Mouse (Mus musculus) embryonic facial prominence, embryonic 11.5 days (tissue): ENCODE data around the gene Prkn. TPM values are rescaled to one million over a fixed set of nuclear protein-coding genes. Genes with fewer than 3 reads are reported as not detected.

Experiments used
- ATAC-seq: fragments of 200-750 bp; cut with Nextera tagmentation; replicated peaks from 2 replicates; pipeline ENCODE4 v1.8.0; 2017; ENCODE audit warnings: low read depth; ENCODE audit not compliant: insufficient number of reproducible peaks, low FRiP score, low TSS enrichment
- DNase-seq: peaks from one replicate; pipeline ENCODE4 v3.0.0-alpha.2; 2015; ENCODE audit warnings: low spot score
- H3K27ac ChIP-seq: fragments of 300-500 bp; sonication (generic); replicated peaks from 2 replicates; pipeline ENCODE4 v1.5.1; 2014; ENCODE audit warnings: mild to moderate bottlenecking, low read depth, low read length, control low read depth
- H3K27me3 ChIP-seq: fragments of 300-500 bp; sonication (generic); 2 replicates; pipeline ENCODE4 v1.6.1; 2014; ENCODE audit warnings: mild to moderate bottlenecking, low read length, moderate library complexity, mixed read lengths; ENCODE audit not compliant: control insufficient read depth, insufficient read depth
- H3K36me3 ChIP-seq: fragments of 300-500 bp; sonication (generic); replicated peaks from 2 replicates; pipeline ENCODE4 v1.6.1; 2014; ENCODE audit warnings: low read depth, mild to moderate bottlenecking, low read length, moderate library complexity, mixed read lengths; ENCODE audit not compliant: control insufficient read depth, insufficient read depth
- H3K4me1 ChIP-seq: fragments of 300-500 bp; sonication (generic); 2 replicates; pipeline ENCODE4 v1.6.1; 2014; ENCODE audit warnings: low read length, mixed read lengths; ENCODE audit not compliant: control insufficient read depth, insufficient read depth
- H3K4me2 ChIP-seq: fragments of 300-500 bp; sonication (generic); 2 replicates; pipeline ENCODE4 v1.6.1; 2014; ENCODE audit warnings: low read depth, mild to moderate bottlenecking, control low read depth, low read length, moderate library complexity
- H3K4me3 ChIP-seq: fragments of 300-500 bp; sonication (generic); 2 replicates; pipeline ENCODE4 v1.5.1; 2014; ENCODE audit warnings: low read depth, low read length, control low read depth
- H3K9ac ChIP-seq: fragments of 300-500 bp; sonication (generic); replicated peaks from 2 replicates; pipeline ENCODE4 v1.6.1; 2014; ENCODE audit warnings: mild to moderate bottlenecking, control low read depth, low read length
- H3K9me3 ChIP-seq: fragments of 300-500 bp; sonication (generic); replicated peaks from 2 replicates; pipeline ENCODE4 v1.6.1; 2016; ENCODE audit warnings: mild to moderate bottlenecking, low read length, inconsistent platforms, mixed read lengths; ENCODE audit not compliant: control insufficient read depth
- WGBS: fragments of 180-500 bp; shearing (Covaris S2); extraction: QIAGEN DNeasy Blood & Tissue Kit; methylation state at CpG from one replicate; pipeline ENCODE4 v1.1.7; 2014; 5-methylcytosine and 5-hydroxymethylcytosine counted together
- polyA plus RNA-seq: library from polyadenylated mRNA; unstranded; fragments of >200 nt; fragmentation: Nextera tagmentation; extraction: Ambion mirVana; gene quantifications from 2 replicates; pipeline ENCODE4 v1.2.1, GENCODE M21; 2014

Prkn gene
- polyA plus RNA-seq, 1 experiment from 2014 or later = 0.97 TPM

DNA sequence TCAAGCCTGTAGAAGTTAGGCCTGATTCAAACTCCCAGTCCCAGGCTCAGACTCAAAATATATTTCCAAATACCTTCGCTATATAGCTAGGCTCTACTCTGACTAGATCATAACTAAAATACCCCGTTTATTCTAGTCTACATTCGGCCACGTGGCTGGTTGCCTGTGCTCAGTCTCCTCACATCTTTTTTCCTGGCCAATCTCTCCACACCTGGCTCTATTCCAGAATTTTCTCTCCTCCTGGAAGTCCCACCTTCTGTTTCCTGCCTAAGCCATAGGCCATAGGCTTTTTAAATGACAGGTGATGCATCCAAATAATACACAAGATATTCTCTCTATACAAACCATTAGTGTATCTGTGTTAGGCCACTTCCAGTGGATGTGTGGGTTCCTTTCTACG lies 901.0 kb downstream of the Prkn start:
- no peaks in the 10 kb centered on the region for H3K4me1 ChIP-seq
- no peak overlapping the region for H3K9ac ChIP-seq
- H3K27me3 ChIP-seq = no peaks in the 10 kb centered on the region
- H3K27ac ChIP-seq = no peak overlapping the region
- ATAC-seq (no peak), DNase-seq (no peak)
- WGBS = 88% methylated on average over 5 of the region's 5 CpGs
- H3K4me2 ChIP-seq = no peak overlapping the region
- H3K9me3 ChIP-seq = no peaks in the 10 kb centered on the region
- H3K36me3 ChIP-seq = no peaks in the 10 kb centered on the region
- no peak overlapping the region for H3K4me3 ChIP-seq

DNA sequence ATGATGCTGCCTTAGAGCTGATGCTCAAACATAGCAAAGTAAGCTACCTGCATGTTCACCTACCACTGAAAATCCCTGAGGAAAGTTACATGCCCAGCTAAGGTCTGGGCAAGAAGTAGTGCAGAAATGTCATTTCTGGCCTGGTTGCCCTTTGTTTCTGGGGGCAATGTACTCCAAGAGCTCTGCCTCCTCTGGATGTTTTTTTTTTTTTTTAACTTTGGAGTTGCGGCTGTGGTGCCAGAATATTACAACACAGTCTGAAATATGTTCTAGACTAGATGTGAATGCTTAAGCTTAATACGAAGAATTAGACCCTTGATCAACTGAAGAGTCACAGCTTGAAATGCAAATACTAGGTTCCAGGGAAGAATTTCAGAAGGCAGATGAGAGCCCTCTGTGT lies 911.1 kb downstream of the Prkn start:
- Histone ChIP-seq H3K9ac (no peak overlapping the region), H3K4me2 (no peak overlapping the region), H3K4me1 (no peaks in the 10 kb centered on the region), H3K27ac (no peak overlapping the region), H3K36me3 (no peaks in the 10 kb centered on the region), H3K9me3 (no peaks in the 10 kb centered on the region), H3K4me3 (no peak overlapping the region), H3K27me3 (no peaks in the 10 kb centered on the region)
- DNase-seq = no peak
- 87% methylated on average over 2 of the region's 2 CpGs for WGBS
- ATAC-seq = no peak

DNA sequence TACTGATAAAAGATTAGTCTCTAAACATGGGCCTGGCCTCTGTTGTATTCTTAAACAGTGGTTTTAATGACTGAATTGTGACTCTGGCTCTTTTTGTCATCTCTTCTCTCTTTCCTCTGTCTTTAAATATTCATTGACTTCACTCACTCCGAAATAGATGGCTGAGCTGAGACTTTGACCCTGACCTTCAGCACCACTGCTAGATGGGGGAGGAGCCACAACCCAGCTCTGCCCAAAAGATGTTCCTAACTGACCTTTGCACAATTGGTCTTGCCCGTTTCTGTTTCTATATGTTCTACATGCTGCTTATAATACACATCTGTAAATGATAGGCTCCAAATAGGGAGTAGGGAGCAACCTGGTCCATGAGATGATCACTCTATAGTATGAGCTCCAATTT lies 912.5 kb downstream of the Prkn start:
- ATAC-seq (no peak), DNase-seq (no peak)
- no peaks in the 10 kb centered on the region for H3K36me3 ChIP-seq
- H3K27me3 ChIP-seq = no peaks in the 10 kb centered on the region
- H3K4me1 ChIP-seq = no peaks in the 10 kb centered on the region
- H3K9ac ChIP-seq = no peak overlapping the region
- no peak overlapping the region for H3K4me3 ChIP-seq
- no peak overlapping the region for H3K27ac ChIP-seq
- 29% methylated on average over 2 of the region's 2 CpGs for WGBS
- no peak overlapping the region for H3K4me2 ChIP-seq
- no peaks in the 10 kb centered on the region for H3K9me3 ChIP-seq

DNA sequence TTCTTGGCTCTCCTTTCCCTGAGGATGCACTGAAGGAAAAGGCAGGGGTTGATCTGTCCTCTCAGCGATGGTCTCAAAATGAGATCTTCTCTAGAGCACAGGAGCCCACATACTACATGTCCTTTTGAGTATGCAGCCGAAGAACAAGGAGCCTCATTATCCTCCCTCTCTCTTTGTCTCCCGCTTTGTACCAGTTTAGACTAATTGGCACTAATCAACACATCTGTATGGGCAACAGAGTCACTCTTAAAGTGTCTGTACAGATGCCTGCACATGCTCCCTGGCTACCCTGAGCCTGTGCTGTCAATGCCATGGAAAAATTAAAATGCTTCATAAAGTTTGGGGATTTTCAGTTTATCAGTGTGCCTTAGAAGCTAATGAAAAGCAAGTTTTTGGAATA lies 924.9 kb downstream of the Prkn start:
- DNase-seq (no peak), ATAC-seq (no peak)
- no peaks in the 10 kb centered on the region for H3K9me3 ChIP-seq
- no peaks in the 10 kb centered on the region for H3K27me3 ChIP-seq
- no peak overlapping the region for H3K4me2 ChIP-seq
- no peak overlapping the region for H3K27ac ChIP-seq
- H3K9ac ChIP-seq = no peak overlapping the region
- H3K36me3 ChIP-seq = no peaks in the 10 kb centered on the region
- H3K4me3 ChIP-seq = no peak overlapping the region
- WGBS = 70% methylated on average over 3 of the region's 3 CpGs
- no peaks in the 10 kb centered on the region for H3K4me1 ChIP-seq

DNA sequence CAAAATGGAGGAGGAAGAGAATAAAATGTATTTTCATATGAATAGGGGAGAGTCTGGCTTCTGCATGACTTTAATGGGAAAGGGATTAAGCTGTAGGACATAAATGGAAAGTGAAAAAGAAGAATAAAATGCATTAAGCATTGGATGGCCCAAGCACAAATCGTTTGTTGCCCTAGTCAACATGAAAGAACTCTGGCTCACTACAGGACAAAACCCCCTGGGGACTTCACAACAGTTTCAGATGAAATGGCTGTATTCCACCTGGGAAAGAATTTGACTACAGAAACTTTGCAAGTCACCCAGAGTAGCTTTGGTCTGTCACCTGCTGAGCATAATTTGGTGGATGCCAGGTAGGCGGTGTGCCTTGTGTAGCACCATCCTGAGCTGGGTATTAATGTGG lies 925.4 kb downstream of the Prkn start:
- ATAC-seq (no peak), DNase-seq (no peak)
- Histone ChIP-seq H3K27me3 (no peaks in the 10 kb centered on the region), H3K27ac (no peak overlapping the region), H3K9me3 (no peaks in the 10 kb centered on the region), H3K4me1 (no peaks in the 10 kb centered on the region), H3K36me3 (no peaks in the 10 kb centered on the region), H3K4me2 (no peak overlapping the region), H3K9ac (no peak overlapping the region), H3K4me3 (no peak overlapping the region)
- WGBS = 40% methylated on average over 2 of the region's 2 CpGs

DNA sequence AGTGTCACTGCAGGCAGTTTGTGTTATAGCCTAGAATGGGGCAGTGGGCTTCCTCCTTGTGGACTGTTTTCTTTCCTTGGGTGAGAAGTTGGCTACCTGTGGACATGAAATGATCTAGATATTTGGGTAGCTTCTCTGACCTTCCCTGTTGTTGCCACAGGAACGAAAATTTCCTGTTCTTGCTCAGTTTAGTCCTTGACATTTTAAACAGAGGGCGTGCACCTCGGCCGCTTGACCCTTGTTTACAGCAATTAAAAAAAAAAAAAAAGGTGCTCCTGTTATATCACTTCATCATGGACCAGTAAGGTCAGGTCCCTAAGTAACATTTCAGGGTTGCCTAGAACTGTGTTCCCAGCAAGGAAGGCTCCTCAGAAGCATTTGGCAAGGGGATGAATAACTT lies 927.1 kb downstream of the Prkn start:
- Histone ChIP-seq H3K27me3 (no peaks in the 10 kb centered on the region), H3K4me1 (no peaks in the 10 kb centered on the region), H3K9me3 (no peaks in the 10 kb centered on the region), H3K4me2 (no peak overlapping the region), H3K36me3 (no peaks in the 10 kb centered on the region), H3K4me3 (no peak overlapping the region), H3K9ac (no peak overlapping the region), H3K27ac (no peak overlapping the region)
- DNase-seq (no peak), ATAC-seq (no peak)
- 85% methylated on average over 4 of the region's 4 CpGs for WGBS

DNA sequence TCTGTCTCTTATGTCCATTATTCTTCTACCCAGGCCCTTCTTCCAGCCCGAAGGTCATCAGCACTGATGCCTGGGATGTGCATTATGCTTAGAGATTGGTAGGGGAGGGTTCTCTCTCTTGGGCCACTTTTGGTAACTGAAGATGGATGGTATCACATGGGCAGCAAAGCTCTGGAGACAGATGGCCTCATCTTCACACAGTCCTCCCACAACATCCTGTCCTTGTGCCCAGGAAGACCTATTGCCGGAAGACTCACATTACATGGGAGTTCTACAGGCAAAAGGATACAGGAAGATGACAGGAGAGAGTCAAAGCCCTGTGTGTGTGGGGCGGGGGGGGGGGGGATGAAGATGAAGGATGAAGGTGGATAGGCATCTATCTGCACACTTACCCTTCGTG lies 928.2 kb downstream of the Prkn start:
- DNase-seq (no peak), ATAC-seq (no peak)
- Histone ChIP-seq H3K4me3 (no peak overlapping the region), H3K36me3 (no peaks in the 10 kb centered on the region), H3K9ac (no peak overlapping the region), H3K4me1 (no peaks in the 10 kb centered on the region), H3K27ac (no peak overlapping the region), H3K4me2 (no peak overlapping the region), H3K9me3 (no peaks in the 10 kb centered on the region), H3K27me3 (no peaks in the 10 kb centered on the region)
- WGBS = 85% methylated on average over 4 of the region's 4 CpGs

DNA sequence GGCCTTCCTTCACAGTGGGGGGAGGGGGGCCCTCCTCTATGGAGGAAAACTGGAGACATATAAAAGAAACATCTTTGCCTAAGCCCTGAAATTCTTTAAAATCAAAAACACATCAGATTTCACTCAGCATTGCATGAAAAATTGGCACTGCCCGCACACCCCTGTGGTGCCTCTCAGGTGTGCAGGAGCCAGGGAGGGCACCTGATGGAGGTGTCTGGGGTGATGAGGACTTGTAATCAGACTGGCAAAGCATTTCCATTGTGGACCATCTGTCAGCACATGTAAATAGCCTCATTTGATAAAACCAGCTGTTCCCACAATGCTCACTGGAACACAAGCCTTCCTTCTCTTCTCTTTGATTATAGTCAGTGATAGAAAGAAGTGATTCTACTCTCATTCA lies 928.8 kb downstream of the Prkn start:
- no peak overlapping the region for H3K9ac ChIP-seq
- H3K36me3 ChIP-seq = no peaks in the 10 kb centered on the region
- no peak overlapping the region for H3K4me2 ChIP-seq
- no peaks in the 10 kb centered on the region for H3K27me3 ChIP-seq
- ATAC-seq (no peak), DNase-seq (no peak)
- no peak overlapping the region for H3K4me3 ChIP-seq
- WGBS = 75% methylated on average over 1 of the region's 1 CpGs
- H3K4me1 ChIP-seq = no peaks in the 10 kb centered on the region
- H3K9me3 ChIP-seq = no peaks in the 10 kb centered on the region
- no peak overlapping the region for H3K27ac ChIP-seq

DNA sequence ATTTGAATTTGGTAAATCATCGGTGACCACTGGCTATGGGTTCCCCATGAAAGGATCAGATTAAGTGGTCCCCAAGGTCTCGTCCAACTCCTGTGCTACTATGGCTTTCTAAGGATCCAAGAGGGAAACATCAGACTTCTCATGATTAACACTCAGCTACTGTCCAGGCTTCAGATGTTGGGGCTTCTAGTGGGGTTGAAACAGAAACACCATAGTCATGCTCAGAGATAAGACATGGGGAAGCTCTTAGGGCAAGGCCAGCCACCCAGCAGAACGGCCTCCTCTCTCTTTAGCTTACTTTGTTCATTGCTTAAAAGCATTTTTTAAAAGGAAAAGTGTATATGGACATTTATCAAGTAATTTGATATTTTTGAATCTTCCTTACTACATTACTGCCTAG lies 929.3 kb downstream of the Prkn start:
- Histone ChIP-seq H3K36me3 (no peaks in the 10 kb centered on the region), H3K9ac (no peak overlapping the region), H3K4me2 (no peak overlapping the region), H3K9me3 (no peaks in the 10 kb centered on the region), H3K4me3 (no peak overlapping the region), H3K4me1 (no peaks in the 10 kb centered on the region), H3K27ac (no peak overlapping the region), H3K27me3 (no peaks in the 10 kb centered on the region)
- ATAC-seq (no peak), DNase-seq (no peak)
- WGBS = 82% methylated on average over 3 of the region's 3 CpGs
